Mouse (Mus musculus): ENCODE measurements at regions not wholly inside any gene's neighbourhood (a gene's known extent, or its start where the extent isn't known, plus 50 kb on each side); places are given as distances from the start of the nearest gene placed in this dataset.

GRCm38 (mm10) chr4:87402173-87402556 lies 171.9 kb upstream of the Slc24a2 start:
- ATAC-seq (ENCODE audit: extremely low read depth, insufficient number of reproducible peaks, low FRiP score, poor library complexity, severe bottlenecking), result no peak

GRCm38 (mm10) chr4:87401316-87402172 lies 171.3 kb upstream of the Slc24a2 start:
- no peak for ATAC-seq (ENCODE audit: extremely low read depth, insufficient number of reproducible peaks, low FRiP score, poor library complexity, severe bottlenecking)

- ATAC-seq (ENCODE audit: extremely low read depth, insufficient number of reproducible peaks, low FRiP score, poor library complexity, severe bottlenecking), result no peak
Observed at GRCm38 (mm10) chr4:87386835-87387234, 156.6 kb upstream of the Slc24a2 start.

- ATAC-seq (ENCODE audit: extremely low read depth, insufficient number of reproducible peaks, low FRiP score, poor library complexity, severe bottlenecking), result no peak
Observed at GRCm38 (mm10) chr4:87386271-87386670, 156.0 kb upstream of the Slc24a2 start.

- no peak for ATAC-seq (ENCODE audit: extremely low read depth, insufficient number of reproducible peaks, low FRiP score, poor library complexity, severe bottlenecking)
Observed at GRCm38 (mm10) chr4:87385221-87385739, 155.0 kb upstream of the Slc24a2 start.

- no peak for ATAC-seq (ENCODE audit: extremely low read depth, insufficient number of reproducible peaks, low FRiP score, poor library complexity, severe bottlenecking)
Observed at GRCm38 (mm10) chr4:87384469-87385044, 154.3 kb upstream of the Slc24a2 start.

- ATAC-seq (ENCODE audit: extremely low read depth, insufficient number of reproducible peaks, low FRiP score, poor library complexity, severe bottlenecking), result no peak
Observed at GRCm38 (mm10) chr4:87380716-87381115, 150.4 kb upstream of the Slc24a2 start.

- ATAC-seq (ENCODE audit: extremely low read depth, insufficient number of reproducible peaks, low FRiP score, poor library complexity, severe bottlenecking), result no peak
Observed at GRCm38 (mm10) chr4:87379516-87380173, 149.4 kb upstream of the Slc24a2 start.

- no peak for ATAC-seq (ENCODE audit: extremely low read depth, insufficient number of reproducible peaks, low FRiP score, poor library complexity, severe bottlenecking)
Observed at GRCm38 (mm10) chr4:87371960-87372359, 141.7 kb upstream of the Slc24a2 start.

- no peak for ATAC-seq (ENCODE audit: extremely low read depth, insufficient number of reproducible peaks, low FRiP score, poor library complexity, severe bottlenecking)
Observed at GRCm38 (mm10) chr4:87369626-87370234, 139.5 kb upstream of the Slc24a2 start.

- ATAC-seq (ENCODE audit: extremely low read depth, insufficient number of reproducible peaks, low FRiP score, poor library complexity, severe bottlenecking), result no peak
Observed at GRCm38 (mm10) chr4:87368413-87369160, 138.3 kb upstream of the Slc24a2 start.

- ATAC-seq (ENCODE audit: extremely low read depth, insufficient number of reproducible peaks, low FRiP score, poor library complexity, severe bottlenecking), result peak; percentile 90
Observed at GRCm38 (mm10) chr4:87367732-87368412, 137.6 kb upstream of the Slc24a2 start.

- ATAC-seq (ENCODE audit: extremely low read depth, insufficient number of reproducible peaks, low FRiP score, poor library complexity, severe bottlenecking), result no peak
Observed at GRCm38 (mm10) chr4:87362201-87362600, 131.9 kb upstream of the Slc24a2 start.

- ATAC-seq (ENCODE audit: extremely low read depth, insufficient number of reproducible peaks, low FRiP score, poor library complexity, severe bottlenecking), result no peak
Observed at GRCm38 (mm10) chr4:87359483-87359882, 129.2 kb upstream of the Slc24a2 start.

GRCm38 (mm10) chr4:87359004-87359403 lies 128.7 kb upstream of the Slc24a2 start:
- ATAC-seq (ENCODE audit: extremely low read depth, insufficient number of reproducible peaks, low FRiP score, poor library complexity, severe bottlenecking), result no peak

GRCm38 (mm10) chr4:87332968-87333367 lies 102.7 kb upstream of the Slc24a2 start:
- no peak for ATAC-seq (ENCODE audit: extremely low read depth, insufficient number of reproducible peaks, low FRiP score, poor library complexity, severe bottlenecking)

- no peak for ATAC-seq (ENCODE audit: extremely low read depth, insufficient number of reproducible peaks, low FRiP score, poor library complexity, severe bottlenecking)
Observed at GRCm38 (mm10) chr4:87329136-87329535, 98.9 kb upstream of the Slc24a2 start.

GRCm38 (mm10) chr4:87321726-87322349 lies 91.6 kb upstream of the Slc24a2 start:
- no peak for ATAC-seq (ENCODE audit: extremely low read depth, insufficient number of reproducible peaks, low FRiP score, poor library complexity, severe bottlenecking)

All from neutrophil, adult 5-6 weeks (primary cell).